Mouse (Mus musculus) liver, postnatal 0 days (tissue): ENCODE measurements around the gene Obsl1. TPM values are rescaled to one million over a fixed set of nuclear protein-coding genes. Genes with fewer than 3 reads are reported as not detected.

Experiments used
- ATAC-seq: fragments of 200-750 bp; cut with Nextera tagmentation; 2 replicates; pipeline ENCODE4 v1.8.0; 2017; ENCODE audit warnings: mild to moderate bottlenecking, moderate library complexity
- DNase-seq: peaks from one replicate; pipeline ENCODE4 v3.0.0-alpha.2; 2016
- H3K27ac ChIP-seq: fragments of 300-500 bp; sonication (generic); 2 replicates; pipeline ENCODE4 v1.5.1; 2014; ENCODE audit warnings: antibody characterized with exemption, moderate library complexity, mild to moderate bottlenecking, low read depth
- H3K27me3 ChIP-seq: fragments of 300-500 bp; sonication (generic); 2 replicates; pipeline ENCODE4 v1.6.1; 2014; ENCODE audit warnings: low read length, control low read depth, mixed read lengths; ENCODE audit not compliant: insufficient read depth
- H3K36me3 ChIP-seq: fragments of 300-500 bp; sonication (generic); replicated peaks from 2 replicates; pipeline ENCODE4 v1.6.1; 2014; ENCODE audit warnings: mild to moderate bottlenecking, control low read depth, low read length, moderate library complexity, mixed read lengths; ENCODE audit not compliant: insufficient read depth
- H3K4me1 ChIP-seq: fragments of 300-500 bp; sonication (generic); 2 replicates; pipeline ENCODE4 v1.6.1; 2014; ENCODE audit warnings: antibody characterized with exemption, mild to moderate bottlenecking, control low read depth; ENCODE audit not compliant: insufficient read depth
- H3K4me2 ChIP-seq: fragments of 300-500 bp; sonication (generic); 2 replicates; pipeline ENCODE4 v1.6.1; 2014; ENCODE audit warnings: low read depth, mild to moderate bottlenecking, low read length, moderate library complexity, mixed read lengths
- H3K4me3 ChIP-seq: fragments of 300-500 bp; sonication (generic); 2 replicates; pipeline ENCODE4 v1.5.1; 2014; ENCODE audit warnings: low read depth, low read length
- H3K9ac ChIP-seq: fragments of 300-500 bp; sonication (generic); replicated peaks from 2 replicates; pipeline ENCODE4 v1.6.1; 2014; ENCODE audit warnings: mild to moderate bottlenecking, moderate library complexity
- H3K9me3 ChIP-seq: fragments of 300-500 bp; sonication (generic); 2 replicates; pipeline ENCODE4 v1.6.1; 2016; ENCODE audit warnings: mild to moderate bottlenecking, control low read depth, low read length, mixed read lengths
- CTCF ChIP-seq: sonication (generic); IDR thresholded peaks from 2 replicates; pipeline ENCODE4 v1.5.1; 2016; ENCODE audit warnings: antibody characterized with exemption, low read depth
- EP300 ChIP-seq: IDR thresholded peaks from 2 replicates; pipeline ENCODE4 v1.6.1; 2016; ENCODE audit warnings: antibody characterized with exemption, low read depth, mild to moderate bottlenecking
- WGBS: fragments of 180-500 bp; shearing (Covaris S2); extraction: QIAGEN DNeasy Blood & Tissue Kit; methylation state at CpG from one replicate; pipeline ENCODE4 v1.1.7; 2014; ENCODE audit not compliant: insufficient replicate concordance; 5-methylcytosine and 5-hydroxymethylcytosine counted together
- polyA plus RNA-seq: library from polyadenylated mRNA; unstranded; fragments of >200 nt; fragmentation: Nextera tagmentation; extraction: Ambion mirVana; gene quantifications from 2 replicates; pipeline ENCODE4 v1.2.1, GENCODE M21; 2015

Obsl1 gene
- polyA plus RNA-seq, 1 experiment from 2014 or later, result 3.4 TPM

GRCm38 (mm10) chr1:75486561-75486960 is 19.7 kb downstream of the Obsl1 start:
- Histone ChIP-seq H3K9me3 (no peaks in the 10 kb centered on the region), H3K36me3 (no peaks in the 10 kb centered on the region), H3K4me3 (no peak overlapping the region), H3K27ac (no peak overlapping the region), H3K27me3 (peaks cover 73% of the 10 kb centered on the region), H3K4me2 (no peak overlapping the region), H3K4me1 (no peaks in the 10 kb centered on the region), H3K9ac (no peak overlapping the region)
- no peak for ATAC-seq
- DNase-seq, result no peak
- 8% methylated on average over 24 of the region's 24 CpGs for WGBS
- TF ChIP-seq EP300, result no peak
- no peak for TF ChIP-seq CTCF

- ATAC-seq (no peak), DNase-seq (no peak)
- Histone ChIP-seq H3K36me3 (no peaks in the 10 kb centered on the region), H3K27ac (no peak overlapping the region), H3K4me3 (no peak overlapping the region), H3K4me2 (no peak overlapping the region), H3K9me3 (no peaks in the 10 kb centered on the region), H3K27me3 (peaks cover 74% of the 10 kb centered on the region), H3K9ac (no peak overlapping the region), H3K4me1 (peaks cover 22% of the 10 kb centered on the region)
- WGBS, result 73% methylated on average over 7 of the region's 7 CpGs
- TF ChIP-seq EP300 (no peak), CTCF (no peak)
These were observed 25.5 kb downstream of the Obsl1 start for GRCm38 (mm10) chr1:75480735-75481134.

GRCm38 (mm10) chr1:75480036-75480435 is 26.2 kb downstream of the Obsl1 start:
- Histone ChIP-seq H3K36me3 (0 out of 2 replicates have a peak, but pooled peaks cover 3% of the 10 kb centered on the region), H3K4me1 (peaks cover 22% of the 10 kb centered on the region), H3K4me2 (peak overlapping the region; percentile 96), H3K4me3 (no peak overlapping the region; the same call in 1 of the 2 replicates), H3K27me3 (peaks cover 67% of the 10 kb centered on the region), H3K9ac (no peak overlapping the region), H3K9me3 (no peaks in the 10 kb centered on the region), H3K27ac (no peak overlapping the region)
- no peak for ATAC-seq
- peak; percentile 13 for DNase-seq
- TF ChIP-seq CTCF (no peak), EP300 (no peak)
- 22% methylated on average over 13 of the region's 13 CpGs for WGBS

- ATAC-seq (peak; percentile 7), DNase-seq (no peak)
- peaks cover 65% of the 10 kb centered on the region for H3K27me3 ChIP-seq
- peak overlapping the region; percentile 96 for H3K4me2 ChIP-seq
- 0 out of 2 replicates have a peak, but pooled peaks cover 4% of the 10 kb centered on the region for H3K36me3 ChIP-seq
- H3K4me3 ChIP-seq, result peak overlapping the region; percentile 66
- H3K9ac ChIP-seq, result no peak overlapping the region
- no peak overlapping the region for H3K27ac ChIP-seq
- 2% methylated on average over 21 of the region's 24 CpGs for WGBS
- H3K9me3 ChIP-seq, result no peaks in the 10 kb centered on the region
- H3K4me1 ChIP-seq, result peaks cover 22% of the 10 kb centered on the region
- 0 out of 2 replicates have a peak, but pooled peaks have one; percentile 3 for TF ChIP-seq CTCF
- TF ChIP-seq EP300, result no peak
These were observed 26.6 kb downstream of the Obsl1 start for GRCm38 (mm10) chr1:75479635-75479989.

- Histone ChIP-seq H3K27me3 (peaks cover 60% of the 10 kb centered on the region), H3K27ac (peak within 1 kb of the TSS; percentile 63), H3K4me1 (peaks cover 22% of the 10 kb centered on the region), H3K36me3 (0 out of 2 replicates have a peak, but pooled peaks cover 6% of the 10 kb centered on the region), H3K4me2 (peak within 1 kb of the TSS; percentile 96), H3K9ac (peak within 1 kb of the TSS; percentile 65), H3K9me3 (no peaks in the 10 kb centered on the region), H3K4me3 (peak within 1 kb of the TSS; percentile 66)
- WGBS, result 2% methylated on average over 59 of the region's 76 CpGs
- DNase-seq (peak; percentile 93), ATAC-seq (peak; percentile 87)
- no peak for TF ChIP-seq CTCF
- no peak for TF ChIP-seq EP300
These were observed 27.2 kb downstream of the Obsl1 start, which contains the start of the genes Chpf and Tmem198 for GRCm38 (mm10) chr1:75478916-75479634. Chpf (minus strand) TSS chr1:75479307. Tmem198 (plus strand) TSS chr1:75479532.

- DNase-seq (peak; percentile 55), ATAC-seq (peak; percentile 2; the same call in 1 of the 2 replicates)
- under 1% methylated on average over 21 of the region's 25 CpGs for WGBS
- no peak; the same call in 1 of the 2 replicates for TF ChIP-seq CTCF
- TF ChIP-seq EP300, result no peak
- peak overlapping the region; percentile 66 for H3K4me3 ChIP-seq
- H3K4me2 ChIP-seq, result peak overlapping the region; percentile 96
- H3K27me3 ChIP-seq, result peaks cover 57% of the 10 kb centered on the region
- peaks cover 22% of the 10 kb centered on the region for H3K4me1 ChIP-seq
- peak overlapping the region; percentile 65 for H3K9ac ChIP-seq
- 0 out of 2 replicates have a peak, but pooled peaks cover 6% of the 10 kb centered on the region for H3K36me3 ChIP-seq
- peak overlapping the region; percentile 63 for H3K27ac ChIP-seq
- no peaks in the 10 kb centered on the region for H3K9me3 ChIP-seq
These were observed 27.8 kb downstream of the Obsl1 start for GRCm38 (mm10) chr1:75478497-75478896.
